Mouse (Mus musculus): ENCODE results near the gene Atp10a. TPM values are rescaled to one million over a fixed set of nuclear protein-coding genes. Genes with fewer than 3 reads are reported as not detected.

Gene Atp10a
- polyA plus RNA-seq (2016; fragmentation: Nextera tagmentation; extraction: Ambion mirVana), result 3.6 and 4.0 TPM in 2 replicates

DNA sequence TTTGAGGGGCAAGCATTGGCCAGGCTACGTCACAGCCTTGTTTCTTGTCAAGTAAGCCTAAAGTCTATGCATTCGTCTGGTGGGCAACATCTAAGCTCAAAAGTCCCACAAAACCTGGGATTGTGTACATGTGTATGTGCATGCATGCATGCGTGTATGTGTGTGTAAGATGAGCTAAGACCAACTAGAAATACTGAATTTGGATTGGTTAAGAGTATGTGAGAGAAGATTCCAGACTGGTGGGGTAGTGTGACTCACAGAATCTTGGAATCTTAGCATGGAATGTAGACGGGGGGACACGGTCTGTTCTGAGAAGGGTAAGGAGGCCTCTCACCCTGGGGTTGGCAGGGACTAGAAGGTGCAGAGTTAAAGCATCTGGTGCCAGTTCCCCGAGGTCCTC is at the start of gene Atp10a:
Gene Atp10a (plus strand): TSS at position 301 of the 400 bp plus-strand sequence.
- ATAC-seq (ENCODE audit: low FRiP score), result no peak
- H3K4me2 ChIP-seq, result no peak within 1 kb of the TSS
- no peak within 1 kb of the TSS for H3K4me3 ChIP-seq (replicated peaks)
- peaks cover 13% of the 10 kb centered on the region; the same call in 1 of the 2 replicates for H3K27me3 ChIP-seq
- H3K36me3 ChIP-seq (replicated peaks), result no peaks in the 10 kb centered on the region
- no peaks in the 10 kb centered on the region for H3K9me3 ChIP-seq
- WGBS, result 87% methylated on average over 6 of the region's 6 CpGs
- no peak within 1 kb of the TSS for H3K27ac ChIP-seq
- peaks cover 8% of the 10 kb centered on the region; the same call in 1 of the 2 replicates for H3K4me1 ChIP-seq
- H3K9ac ChIP-seq, result no peak within 1 kb of the TSS

DNA sequence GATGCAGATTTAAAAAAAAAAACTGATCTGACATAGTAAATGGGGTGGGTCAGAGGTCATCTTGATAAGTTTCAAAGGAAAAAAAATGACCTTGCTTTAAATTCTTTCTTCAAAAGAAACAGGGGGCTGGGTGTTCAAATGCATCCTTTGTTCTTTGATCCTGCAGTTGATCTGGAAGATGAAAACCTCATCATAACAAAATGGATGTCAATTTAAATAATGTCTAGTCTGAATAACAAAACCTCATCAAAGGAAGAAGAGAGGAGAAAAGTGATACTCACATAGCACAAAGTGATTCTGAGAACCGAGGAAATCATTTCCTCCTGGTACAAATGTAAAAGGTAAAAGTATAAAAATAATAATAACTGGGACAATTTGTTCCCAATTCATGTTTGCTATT is 37.9 kb upstream of the Atp10a start:
- 73% methylated on average over 1 of the region's 1 CpGs for WGBS
- Histone ChIP-seq H3K27me3 (no peaks in the 10 kb centered on the region), H3K4me1 (no peaks in the 10 kb centered on the region), H3K27ac (no peak overlapping the region), H3K4me3 (replicated peaks) (no peak overlapping the region), H3K4me2 (no peak overlapping the region), H3K9ac (no peak overlapping the region), H3K36me3 (replicated peaks) (no peaks in the 10 kb centered on the region), H3K9me3 (no peaks in the 10 kb centered on the region)
- ATAC-seq (ENCODE audit: low FRiP score), result no peak

DNA sequence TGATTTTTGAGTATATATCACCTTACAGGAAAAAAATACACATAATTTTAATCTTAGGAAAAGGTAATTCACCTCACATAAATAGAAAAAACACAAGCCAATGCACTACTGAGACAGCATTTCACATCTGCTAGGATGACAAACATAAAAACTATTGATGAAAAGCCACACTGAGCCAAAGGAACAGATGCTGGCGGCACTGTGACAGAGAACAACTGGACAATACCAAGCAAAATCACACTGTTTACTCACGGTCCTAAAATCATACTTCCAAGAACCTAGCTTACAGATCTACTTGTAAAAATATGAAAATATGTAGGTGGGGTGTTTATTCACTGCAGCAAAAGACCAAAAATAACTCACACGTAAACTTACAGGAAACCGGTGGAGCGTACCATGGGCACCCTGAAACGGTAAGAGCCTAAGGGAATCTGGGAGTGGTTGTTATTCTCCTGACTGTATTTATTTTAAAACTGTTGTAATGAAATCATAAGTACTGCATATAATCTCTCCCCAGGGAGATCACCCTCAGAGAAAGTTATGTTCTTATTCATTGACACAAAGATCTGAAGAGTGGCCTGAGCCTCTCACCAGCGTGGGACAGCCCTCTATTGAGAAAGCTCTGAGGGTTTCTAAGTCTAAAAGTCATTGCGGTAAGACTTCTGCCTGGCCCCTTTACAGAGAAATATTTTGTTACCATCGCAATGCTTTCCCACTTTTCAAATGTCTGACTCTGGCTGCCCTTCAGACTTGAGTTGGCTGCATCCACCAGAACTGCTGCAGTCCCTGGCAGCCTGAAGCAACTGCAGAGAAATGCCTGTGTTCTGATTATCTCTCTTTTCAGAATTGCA is 29.4 kb upstream of the Atp10a start:
- WGBS, result 86% methylated on average over 9 of the region's 9 CpGs
- no peak overlapping the region for H3K27ac ChIP-seq
- H3K27me3 ChIP-seq, result no peaks in the 10 kb centered on the region
- H3K4me3 ChIP-seq (replicated peaks), result no peak overlapping the region
- H3K9ac ChIP-seq, result no peak overlapping the region
- no peak overlapping the region for H3K4me2 ChIP-seq
- H3K4me1 ChIP-seq, result no peaks in the 10 kb centered on the region
- H3K9me3 ChIP-seq, result no peaks in the 10 kb centered on the region
- no peak for ATAC-seq (ENCODE audit: low FRiP score)
- H3K36me3 ChIP-seq (replicated peaks), result no peaks in the 10 kb centered on the region

DNA sequence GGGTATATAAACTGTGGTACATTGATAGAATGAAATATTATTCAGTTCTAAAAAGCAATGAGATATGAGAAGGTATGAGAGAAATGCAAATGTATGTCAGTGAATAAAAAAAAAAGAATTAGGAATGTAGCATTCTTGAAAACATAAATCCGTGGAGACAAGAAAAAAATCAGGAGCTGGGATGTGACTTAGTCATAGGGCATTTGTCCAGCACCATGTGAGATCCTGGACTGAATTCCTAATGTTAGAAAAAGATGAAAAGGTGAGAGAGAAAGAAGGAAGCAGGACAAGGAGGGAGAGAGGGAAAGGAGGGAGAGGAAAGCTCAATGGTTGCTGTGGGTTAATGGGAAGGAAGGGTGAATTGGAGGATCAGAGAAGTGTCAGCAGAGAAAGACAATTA is 28.6 kb upstream of the Atp10a start:
- WGBS, result 73% methylated on average over 1 of the region's 1 CpGs
- no peak overlapping the region for H3K9ac ChIP-seq
- H3K4me1 ChIP-seq, result no peaks in the 10 kb centered on the region
- H3K27me3 ChIP-seq, result no peaks in the 10 kb centered on the region
- no peak overlapping the region for H3K4me3 ChIP-seq (replicated peaks)
- no peaks in the 10 kb centered on the region for H3K36me3 ChIP-seq (replicated peaks)
- no peak for ATAC-seq (ENCODE audit: low FRiP score)
- no peak overlapping the region for H3K27ac ChIP-seq
- no peaks in the 10 kb centered on the region for H3K9me3 ChIP-seq
- no peak overlapping the region for H3K4me2 ChIP-seq

DNA sequence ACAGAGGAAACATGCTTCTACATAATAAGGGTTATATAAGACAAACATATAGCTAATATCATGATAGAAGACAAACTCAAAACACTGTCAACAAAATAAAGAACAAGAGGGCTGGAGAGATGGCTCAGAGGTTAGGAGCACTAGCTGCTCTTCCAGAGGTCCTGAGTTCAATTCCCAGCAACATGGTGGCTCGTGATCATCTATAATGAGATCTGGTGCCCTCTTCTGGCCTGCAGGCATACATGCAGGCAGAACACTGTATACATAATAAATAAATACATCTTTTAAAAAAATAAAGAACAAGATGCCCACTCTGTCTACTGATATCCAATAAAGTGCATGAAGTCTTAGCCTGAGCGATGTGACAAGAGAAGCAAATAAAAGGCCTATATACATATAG is 26.7 kb upstream of the Atp10a start:
- WGBS, result 92% methylated on average over 2 of the region's 2 CpGs
- Histone ChIP-seq H3K36me3 (replicated peaks) (no peaks in the 10 kb centered on the region), H3K4me1 (no peaks in the 10 kb centered on the region), H3K4me2 (no peak overlapping the region), H3K27ac (no peak overlapping the region), H3K9me3 (no peaks in the 10 kb centered on the region), H3K27me3 (no peaks in the 10 kb centered on the region), H3K9ac (no peak overlapping the region), H3K4me3 (replicated peaks) (no peak overlapping the region)
- ATAC-seq (ENCODE audit: low FRiP score), result no peak

DNA sequence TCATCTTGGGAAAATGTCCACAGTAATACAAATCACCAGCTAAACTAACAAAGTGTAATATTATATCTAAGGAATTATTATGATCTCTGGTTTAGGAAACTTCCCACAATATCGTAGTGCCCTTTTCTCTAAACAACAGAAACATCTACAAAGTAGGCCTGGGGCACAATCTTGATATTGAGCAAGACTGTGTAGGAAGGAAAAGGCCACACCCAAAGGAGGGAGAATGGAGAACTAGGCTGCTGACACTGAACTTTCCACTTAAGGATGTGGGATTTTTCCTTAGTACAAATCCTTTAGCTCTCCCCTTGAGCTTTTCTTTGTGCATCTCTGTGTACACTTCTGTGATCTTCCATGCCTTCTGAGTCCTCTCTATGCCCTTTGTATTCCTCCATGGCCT is 22.3 kb upstream of the Atp10a start:
- Histone ChIP-seq H3K4me3 (replicated peaks) (no peak overlapping the region), H3K4me1 (no peaks in the 10 kb centered on the region), H3K36me3 (replicated peaks) (no peaks in the 10 kb centered on the region), H3K27me3 (no peaks in the 10 kb centered on the region), H3K27ac (no peak overlapping the region), H3K9me3 (no peaks in the 10 kb centered on the region), H3K4me2 (no peak overlapping the region), H3K9ac (no peak overlapping the region)
- no peak for ATAC-seq (ENCODE audit: low FRiP score)
- WGBS, result 79% methylated on average over 1 of the region's 1 CpGs

DNA sequence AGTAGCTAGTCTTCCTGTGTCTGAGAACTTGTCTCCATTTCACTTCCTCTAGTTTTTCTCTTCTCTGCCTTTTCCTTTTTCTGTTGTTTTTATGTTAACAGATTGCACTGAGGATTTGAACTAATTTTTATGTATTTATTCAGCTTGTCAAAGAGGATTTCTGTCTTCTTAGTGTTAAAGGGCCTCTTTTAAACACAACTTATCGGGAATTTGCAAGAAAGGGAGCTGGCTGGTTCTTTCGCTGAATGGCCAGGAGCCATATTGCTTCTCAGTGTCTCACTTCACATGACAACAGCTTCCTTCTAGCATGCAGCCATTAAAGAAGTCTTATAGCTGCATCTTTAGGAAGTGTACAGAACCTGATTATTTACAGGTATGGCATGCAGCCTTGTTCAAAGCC is 16.3 kb upstream of the Atp10a start:
- no peak overlapping the region for H3K4me3 ChIP-seq (replicated peaks)
- H3K4me1 ChIP-seq, result no peaks in the 10 kb centered on the region
- 63% methylated on average over 2 of the region's 2 CpGs for WGBS
- H3K27me3 ChIP-seq, result no peaks in the 10 kb centered on the region
- H3K9ac ChIP-seq, result no peak overlapping the region
- no peak overlapping the region for H3K4me2 ChIP-seq
- no peaks in the 10 kb centered on the region for H3K36me3 ChIP-seq (replicated peaks)
- ATAC-seq (ENCODE audit: low FRiP score), result no peak
- H3K9me3 ChIP-seq, result no peaks in the 10 kb centered on the region
- no peak overlapping the region for H3K27ac ChIP-seq

DNA sequence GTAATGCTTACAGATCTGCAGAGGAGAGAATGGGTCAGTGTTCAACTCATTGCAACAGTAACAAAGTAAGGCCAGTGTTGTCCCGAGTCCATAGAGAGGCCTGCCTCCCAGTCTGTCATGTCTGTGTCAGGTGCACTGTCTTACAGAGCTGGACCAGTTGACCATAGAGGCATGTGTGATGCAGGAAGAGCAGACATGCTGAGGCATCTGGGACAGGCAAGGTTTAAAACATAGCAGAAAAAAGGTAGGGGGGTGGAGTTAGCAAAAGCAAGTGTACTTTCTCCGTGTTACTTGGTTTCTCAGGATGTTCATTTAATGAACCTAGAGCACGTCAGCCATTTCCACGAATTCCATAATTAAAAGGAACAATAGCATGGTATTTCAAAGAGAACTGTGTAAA is 15.5 kb upstream of the Atp10a start:
- Histone ChIP-seq H3K27me3 (no peaks in the 10 kb centered on the region), H3K4me2 (no peak overlapping the region), H3K36me3 (replicated peaks) (no peaks in the 10 kb centered on the region), H3K27ac (no peak overlapping the region), H3K9ac (no peak overlapping the region), H3K4me3 (replicated peaks) (no peak overlapping the region), H3K4me1 (no peaks in the 10 kb centered on the region), H3K9me3 (no peaks in the 10 kb centered on the region)
- 67% methylated on average over 4 of the region's 4 CpGs for WGBS
- no peak for ATAC-seq (ENCODE audit: low FRiP score)

DNA sequence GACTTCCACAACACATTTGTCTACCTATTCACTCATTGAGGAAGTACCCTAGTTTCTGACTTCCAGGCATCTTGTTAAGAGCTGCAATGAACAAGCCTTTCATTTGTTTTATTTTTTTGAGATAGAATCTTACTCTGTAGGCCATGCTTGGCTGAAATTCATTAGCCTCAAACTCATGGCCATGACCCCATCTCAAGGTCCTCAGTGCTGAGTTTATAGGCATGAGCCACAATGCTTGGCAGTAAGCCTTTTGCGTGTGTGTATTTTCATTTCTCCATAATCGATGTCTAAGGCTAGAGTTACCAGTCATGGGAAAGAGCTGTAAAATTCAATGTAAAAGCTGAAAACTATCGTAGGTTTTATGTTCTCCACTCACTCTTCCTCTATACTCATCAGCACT is 14.1 kb upstream of the Atp10a start:
- no peaks in the 10 kb centered on the region for H3K9me3 ChIP-seq
- no peaks in the 10 kb centered on the region for H3K27me3 ChIP-seq
- no peaks in the 10 kb centered on the region for H3K4me1 ChIP-seq
- H3K36me3 ChIP-seq (replicated peaks), result no peaks in the 10 kb centered on the region
- H3K4me3 ChIP-seq (replicated peaks), result no peak overlapping the region
- no peak for ATAC-seq (ENCODE audit: low FRiP score)
- H3K9ac ChIP-seq, result no peak overlapping the region
- 89% methylated on average over 3 of the region's 3 CpGs for WGBS
- no peak overlapping the region for H3K4me2 ChIP-seq
- H3K27ac ChIP-seq, result no peak overlapping the region

DNA sequence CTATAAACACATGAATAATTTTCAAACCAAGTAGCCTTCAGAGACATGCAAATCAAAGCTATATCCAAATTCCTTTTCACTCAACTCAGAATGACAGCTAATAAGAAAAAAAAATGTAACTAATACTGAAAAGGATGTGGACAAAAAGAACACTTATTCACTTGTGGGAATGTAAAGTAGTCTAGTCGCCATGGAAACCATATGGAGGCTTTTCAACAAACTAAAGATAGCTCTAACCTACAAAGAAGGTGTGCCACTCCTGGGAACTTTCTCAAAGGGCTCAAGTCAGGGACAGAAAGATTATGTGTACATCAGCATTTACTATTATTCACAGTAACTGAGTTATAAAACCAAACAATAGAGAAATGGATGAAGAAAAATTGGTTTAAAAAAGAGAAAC is 8.6 kb upstream of the Atp10a start:
- no peak overlapping the region for H3K27ac ChIP-seq
- H3K4me2 ChIP-seq, result no peak overlapping the region
- H3K9ac ChIP-seq, result no peak overlapping the region
- no peaks in the 10 kb centered on the region for H3K9me3 ChIP-seq
- H3K4me1 ChIP-seq, result no peaks in the 10 kb centered on the region
- ATAC-seq (ENCODE audit: low FRiP score), result no peak
- no peaks in the 10 kb centered on the region for H3K27me3 ChIP-seq
- H3K4me3 ChIP-seq (replicated peaks), result no peak overlapping the region
- 45% methylated on average over 1 of the region's 1 CpGs for WGBS
- H3K36me3 ChIP-seq (replicated peaks), result no peaks in the 10 kb centered on the region

DNA sequence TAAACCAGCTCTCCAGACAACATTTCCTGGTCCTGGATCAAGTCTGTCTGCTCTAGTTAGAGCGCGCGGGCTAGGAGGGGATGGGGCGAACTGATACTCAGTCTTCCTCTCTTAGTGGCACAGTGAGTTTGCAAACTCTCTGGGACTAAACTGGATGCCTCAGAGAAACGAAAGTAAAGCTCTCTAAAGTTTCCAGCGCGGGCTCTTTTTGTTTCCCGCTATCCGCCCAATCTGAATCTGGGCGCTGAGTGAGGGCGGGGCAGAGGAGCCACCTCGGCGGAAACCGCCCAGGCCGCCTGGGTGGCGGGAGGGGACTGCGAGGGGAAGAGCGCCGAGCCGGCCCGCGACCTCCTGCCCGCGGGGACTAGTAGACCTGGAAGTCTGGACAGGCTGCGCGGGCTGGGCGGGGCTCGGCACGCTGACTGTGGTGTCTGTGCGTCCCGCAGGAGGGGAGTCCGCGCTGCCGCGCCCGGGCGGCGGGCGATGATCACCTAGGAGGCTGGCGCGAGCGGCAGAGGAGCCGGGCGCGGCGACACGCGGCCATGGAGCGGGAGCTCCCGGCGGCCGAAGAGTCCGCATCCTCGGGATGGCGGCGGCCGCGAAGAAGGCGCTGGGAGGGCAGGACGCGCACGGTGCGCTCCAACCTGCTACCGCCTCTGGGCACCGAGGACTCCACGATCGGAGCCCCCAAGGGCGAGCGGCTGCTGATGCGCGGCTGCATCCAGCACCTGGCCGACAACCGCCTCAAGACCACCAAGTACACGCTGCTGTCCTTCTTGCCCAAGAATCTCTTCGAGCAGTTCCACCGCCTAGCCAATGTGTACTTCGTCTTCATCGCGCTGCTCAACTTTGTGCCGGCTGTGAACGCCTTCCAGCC is 2.2 kb downstream of the Atp10a start:
- peak overlapping the region; percentile 59 for H3K27ac ChIP-seq

DNA sequence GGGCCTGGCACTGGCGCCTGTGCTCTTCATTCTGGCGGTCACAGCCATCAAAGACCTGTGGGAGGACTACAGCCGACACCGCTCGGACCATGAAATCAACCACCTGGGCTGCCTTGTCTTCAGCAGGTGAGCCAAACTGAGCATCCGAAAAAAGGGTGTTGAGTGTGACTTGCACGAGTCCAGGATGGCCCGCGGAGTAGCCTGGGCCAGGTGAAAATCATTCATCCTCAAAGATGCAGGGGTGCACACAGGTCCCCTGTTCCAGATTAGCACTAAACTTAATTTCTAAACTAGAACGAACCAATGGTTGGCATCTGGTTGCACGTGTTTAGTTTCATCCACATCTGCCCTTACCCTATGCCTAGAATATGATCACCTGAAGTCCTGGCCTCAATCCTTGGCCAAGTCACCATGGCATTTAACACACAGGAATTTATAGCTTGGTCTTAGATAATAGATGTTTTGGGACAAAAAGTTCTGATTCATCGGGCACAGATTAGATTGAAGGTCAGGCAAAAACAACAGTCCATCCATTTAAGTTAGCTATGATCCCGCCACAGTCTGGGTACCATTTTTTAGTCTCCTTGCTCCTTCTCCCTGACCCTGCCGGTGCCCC is 2.9 kb downstream of the Atp10a start:
- H3K27ac ChIP-seq, result no peak overlapping the region
- H3K4me3 ChIP-seq (replicated peaks), result peak overlapping the region; percentile 73
- H3K9me3 ChIP-seq, result no peaks in the 10 kb centered on the region
- H3K9ac ChIP-seq, result peak overlapping the region; percentile 76
- 27% methylated on average over 14 of the region's 14 CpGs for WGBS
- H3K4me2 ChIP-seq, result peak overlapping the region; percentile 91
- ATAC-seq (ENCODE audit: low FRiP score), result peak; percentile 6
- peaks cover 8% of the 10 kb centered on the region; the same call in 1 of the 2 replicates for H3K4me1 ChIP-seq
- H3K27me3 ChIP-seq, result peaks cover 13% of the 10 kb centered on the region; the same call in 1 of the 2 replicates
- no peaks in the 10 kb centered on the region for H3K36me3 ChIP-seq (replicated peaks)

More for the DNA sequence above, 2.2 kb downstream of the Atp10a start:
- peak; percentile 95 for ATAC-seq (ENCODE audit: low FRiP score)
- no peaks in the 10 kb centered on the region for H3K36me3 ChIP-seq (replicated peaks)
- H3K9ac ChIP-seq, result peak overlapping the region; percentile 76
- peak overlapping the region; percentile 73 for H3K4me3 ChIP-seq (replicated peaks)
- H3K4me2 ChIP-seq, result peak overlapping the region; percentile 91
- peaks cover 13% of the 10 kb centered on the region; the same call in 1 of the 2 replicates for H3K27me3 ChIP-seq
- under 1% methylated on average over 79 of the region's 81 CpGs for WGBS
- H3K4me1 ChIP-seq, result peaks cover 8% of the 10 kb centered on the region; the same call in 1 of the 2 replicates
- no peaks in the 10 kb centered on the region for H3K9me3 ChIP-seq
